Mouse (Mus musculus): ENCODE results near the gene Olfr573-ps1.
A peak's percentile ranks its signal among the peaks of the same experiment; 100 is the strongest.

Gene Olfr573-ps1

GRCm38 (mm10) chr7:102942475-102942874, at the start of gene Olfr573-ps1:
TSS of gene Olfr573-ps1 (minus strand) at chr7:102942575.
- DNase-seq (ENCODE audit: low spot score): no peak

- DNase-seq (ENCODE audit: low spot score): no peak
Measured at GRCm38 (mm10) chr7:102989224-102989623, 46.8 kb upstream of the Olfr573-ps1 start, which contains the start of gene Olfr578. TSS of gene Olfr578 (minus strand) at chr7:102989324.

DNA sequence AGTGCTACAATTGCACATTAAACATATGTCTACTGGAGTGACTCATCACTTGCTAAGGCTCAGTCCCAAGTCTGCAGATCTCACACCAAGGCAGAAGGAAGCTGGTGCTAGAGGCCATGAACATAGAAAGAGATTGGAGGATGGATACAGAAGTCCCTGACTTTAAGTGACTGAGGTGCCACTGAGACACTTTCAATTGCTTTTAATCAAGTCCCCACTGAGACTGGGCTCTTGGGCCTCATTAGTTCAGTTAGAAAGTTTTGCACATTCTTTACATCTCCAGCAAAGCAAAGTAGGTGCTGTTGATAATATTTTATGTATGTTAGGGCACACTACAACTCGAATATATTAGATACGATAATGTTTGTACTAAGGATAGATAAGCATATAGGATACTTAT, 33.5 kb upstream of the Olfr573-ps1 start, which contains the start of gene Olfr577:
TSS of gene Olfr577 (minus strand) at position 101 of the 400 bp plus-strand sequence.
- no peak for DNase-seq (ENCODE audit: low spot score)

GRCm38 (mm10) chr7:102974399-102974798, 32.0 kb upstream of the Olfr573-ps1 start:
- DNase-seq (ENCODE audit: low spot score): no peak

DNA sequence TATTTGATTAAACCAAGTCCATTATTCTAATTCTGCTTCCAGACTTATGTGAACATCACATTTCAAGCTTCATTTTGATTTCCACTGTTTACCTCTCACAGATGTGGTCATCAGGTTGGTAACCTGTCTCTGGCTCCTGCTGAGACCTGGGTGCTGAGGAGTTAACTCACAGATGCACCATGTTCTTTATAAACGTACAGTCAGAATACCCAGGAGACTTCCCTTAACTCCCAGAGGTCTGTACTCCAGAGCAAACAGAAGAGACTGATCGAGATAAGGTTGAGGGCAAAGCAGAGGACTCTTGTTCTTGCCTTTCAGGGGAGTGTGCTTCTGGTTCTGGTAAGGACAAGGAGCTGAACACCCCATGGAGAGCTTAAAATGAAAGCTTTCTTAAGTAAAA, 20.0 kb upstream of the Olfr573-ps1 start, which contains the start of gene Olfr576:
TSS of gene Olfr576 (plus strand) at position 301 of the 400 bp plus-strand sequence.
- no peak for DNase-seq (ENCODE audit: low spot score)

GRCm38 (mm10) chr7:102958593-102958992, 16.2 kb upstream of the Olfr573-ps1 start, which contains the start of gene Olfr575:
TSS of gene Olfr575 (minus strand) at chr7:102958775.
- no peak for DNase-seq (ENCODE audit: low spot score)

DNA sequence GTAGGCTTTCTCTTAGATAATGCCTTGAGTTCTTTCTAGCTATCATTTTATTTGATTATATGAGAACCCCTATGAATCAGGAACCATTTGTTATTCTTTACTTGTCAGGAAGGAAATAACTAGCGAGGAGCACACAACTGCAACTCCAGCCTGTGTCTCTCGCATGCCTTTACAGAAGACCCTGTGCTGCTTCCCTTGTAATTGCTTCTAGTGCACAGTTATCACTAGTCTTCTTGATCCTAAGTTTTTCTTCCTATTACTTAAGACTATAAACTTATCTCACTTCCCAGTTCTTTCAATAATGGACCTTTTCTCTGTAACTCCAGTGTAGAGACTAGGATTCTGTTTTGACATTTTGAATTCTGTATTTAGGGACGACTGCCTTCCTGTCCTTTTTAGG, 15.8 kb upstream of the Olfr573-ps1 start:
- no peak for DNase-seq (ENCODE audit: low spot score)

DNA sequence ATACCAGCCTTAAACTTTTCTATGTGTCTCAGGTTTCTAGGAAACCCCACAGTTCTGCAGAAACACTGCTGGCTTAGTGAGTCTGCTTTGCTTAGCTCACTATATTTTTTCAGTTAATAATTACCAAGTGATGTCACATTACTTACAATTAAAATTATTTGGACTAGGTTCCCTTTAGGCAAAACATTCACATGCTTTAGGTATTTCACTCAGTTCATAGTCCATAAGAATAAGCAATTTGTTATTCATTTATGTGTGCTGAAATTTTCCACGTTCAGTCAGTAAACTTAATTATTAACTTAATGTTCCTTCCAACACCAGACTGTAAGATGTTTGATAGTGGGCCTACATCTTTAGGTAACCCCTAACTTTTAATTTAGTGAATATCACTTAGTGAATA, 8.4 kb upstream of the Olfr573-ps1 start:
- no peak for DNase-seq (ENCODE audit: low spot score)

DNA sequence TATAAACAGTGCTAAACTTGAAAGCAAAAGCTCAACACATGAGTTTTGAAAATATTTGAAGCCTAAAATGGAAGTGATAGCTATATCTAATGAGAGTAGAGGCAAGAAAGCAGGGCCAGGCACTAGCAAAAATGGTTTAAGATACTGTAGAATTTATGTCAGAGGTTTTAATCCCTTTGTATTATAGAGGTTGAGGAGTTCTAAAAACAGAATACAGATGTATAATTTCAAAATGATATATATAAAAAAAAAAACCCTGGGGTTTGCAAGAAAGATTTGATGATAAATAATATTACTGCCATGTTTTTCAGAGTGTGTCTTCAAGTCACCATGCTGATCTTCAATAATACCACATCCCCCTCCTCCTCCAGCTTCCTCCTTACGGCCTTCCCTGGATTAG, 5.8 kb upstream of the Olfr573-ps1 start, which contains the start of gene Olfr574:
TSS of gene Olfr574 (plus strand) at position 301 of the 400 bp plus-strand sequence.
- no peak for DNase-seq (ENCODE audit: low spot score)

GRCm38 (mm10) chr7:102943417-102943816, 1.0 kb upstream of the Olfr573-ps1 start:
- no peak for DNase-seq (ENCODE audit: low spot score)

- DNase-seq (ENCODE audit: low spot score): no peak
Measured at GRCm38 (mm10) chr7:102927105-102927504, 15.3 kb downstream of the Olfr573-ps1 start.

DNA sequence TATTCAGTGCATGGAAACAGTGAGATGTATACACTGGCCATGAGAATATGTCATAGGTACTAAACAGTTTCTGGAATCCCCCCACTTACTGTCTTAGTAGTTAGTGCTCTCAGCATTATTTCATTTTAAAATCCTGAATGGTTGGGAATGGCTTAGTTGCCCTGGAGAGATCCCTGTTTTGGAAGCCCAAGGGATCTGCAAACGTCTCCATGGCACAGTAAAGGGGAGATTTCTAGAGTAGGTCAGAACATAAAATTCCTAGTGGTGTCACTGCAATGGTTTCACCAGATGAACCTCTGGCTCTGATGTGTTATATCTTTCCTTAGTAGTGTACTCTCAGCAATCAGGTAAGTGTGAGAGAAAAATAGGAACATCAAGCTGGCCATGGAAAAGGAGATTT, 18.3 kb downstream of the Olfr573-ps1 start, which contains the start of gene Olfr572:
TSS of gene Olfr572 (plus strand) at position 301 of the 400 bp plus-strand sequence.
- no peak for DNase-seq (ENCODE audit: low spot score)

- DNase-seq (ENCODE audit: low spot score): peak; percentile 85
Measured at GRCm38 (mm10) chr7:102919632-102920031, 22.7 kb downstream of the Olfr573-ps1 start.

- DNase-seq (ENCODE audit: low spot score): peak; percentile 12
Measured at GRCm38 (mm10) chr7:102917032-102917875, 25.1 kb downstream of the Olfr573-ps1 start, which contains the start of gene Olfr571. TSS of gene Olfr571 (minus strand) at chr7:102917536.

DNA sequence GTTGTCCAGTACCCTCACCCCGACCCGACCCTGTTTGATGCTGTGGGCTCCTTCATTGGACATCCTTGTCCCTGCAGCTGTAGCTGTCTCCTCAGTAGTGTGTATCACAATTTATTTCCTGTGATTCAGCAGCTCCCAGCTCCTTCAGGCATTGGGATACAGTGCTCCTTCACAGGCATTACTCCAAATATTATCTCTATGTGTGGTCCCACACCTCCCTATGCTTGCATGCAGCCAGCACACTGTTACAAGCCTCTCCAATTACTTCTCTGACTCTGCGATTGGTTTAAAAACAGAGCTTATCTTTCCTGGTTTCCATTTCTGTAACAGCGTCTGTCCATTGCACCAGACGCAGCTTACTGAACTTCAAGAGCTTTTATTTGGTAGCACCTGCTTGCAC, 26.0 kb downstream of the Olfr573-ps1 start:
- DNase-seq (ENCODE audit: low spot score): no peak

DNA sequence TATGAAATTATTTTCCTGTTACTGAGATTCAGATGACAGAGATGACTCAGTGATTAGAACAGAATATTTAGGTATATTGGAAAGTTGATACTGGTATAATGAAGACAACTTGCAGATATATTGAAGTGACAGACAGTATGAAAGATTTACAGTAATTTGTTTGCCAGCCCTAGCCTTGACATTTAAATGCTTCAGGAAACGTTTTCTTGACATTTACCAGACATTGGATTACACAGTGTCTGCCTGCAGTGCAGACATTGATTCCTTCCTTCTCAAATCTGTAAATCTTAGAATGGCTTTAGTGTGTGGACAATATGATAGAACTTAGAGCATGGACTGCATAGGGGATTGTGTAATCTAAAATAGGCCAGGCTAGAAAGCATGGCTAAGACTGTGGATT, 27.1 kb downstream of the Olfr573-ps1 start:
- DNase-seq (ENCODE audit: low spot score): no peak

All from embryo, embryonic 10.5 days (tissue).